Mouse (Mus musculus) forebrain, embryonic 15.5 days (tissue): ENCODE results near the gene Clec12a. TPM values are rescaled to one million over a fixed set of nuclear protein-coding genes. Genes with fewer than 3 reads are reported as not detected.
"Not testable (repeated sequence)": the region's sequence is repeated elsewhere in the genome, so short reads cannot be mapped to it uniquely, and the experiment has no call there.

Experiments
- ATAC-seq: fragments of 200-750 bp; cut with Nextera tagmentation; replicated peaks from 2 replicates; pipeline ENCODE4 v1.8.0; 2017; ENCODE audit warnings: mild to moderate bottlenecking, moderate TSS enrichment, moderate library complexity
- H3K27ac ChIP-seq: fragments of 300-500 bp; sonication (generic); replicated peaks from 2 replicates; pipeline ENCODE4 v1.5.1; 2015; ENCODE audit warnings: mild to moderate bottlenecking, inconsistent platforms
- H3K27me3 ChIP-seq: fragments of 300-500 bp; sonication (generic); 2 replicates; pipeline ENCODE4 v1.6.1; 2015; ENCODE audit warnings: inconsistent platforms
- H3K36me3 ChIP-seq: fragments of 300-500 bp; sonication (generic); 2 replicates; pipeline ENCODE4 v1.6.1; 2015; ENCODE audit warnings: mild to moderate bottlenecking, inconsistent platforms
- H3K4me1 ChIP-seq: fragments of 300-500 bp; sonication (generic); 2 replicates; pipeline ENCODE4 v1.6.1; 2015; ENCODE audit warnings: inconsistent platforms
- H3K4me2 ChIP-seq: fragments of 300-500 bp; sonication (generic); replicated peaks from 2 replicates; pipeline ENCODE4 v1.6.1; 2015; ENCODE audit warnings: mild to moderate bottlenecking, inconsistent platforms
- H3K4me3 ChIP-seq: fragments of 300-500 bp; sonication (generic); 2 replicates; pipeline ENCODE4 v1.5.1; 2015; ENCODE audit warnings: mild to moderate bottlenecking, inconsistent platforms
- H3K9ac ChIP-seq: fragments of 300-500 bp; sonication (generic); replicated peaks from 2 replicates; pipeline ENCODE4 v1.6.1; 2015; ENCODE audit warnings: mild to moderate bottlenecking, inconsistent platforms
- H3K9me3 ChIP-seq: fragments of 300-500 bp; sonication (generic); 2 replicates; pipeline ENCODE4 v1.6.1; 2016; ENCODE audit warnings: inconsistent platforms
- WGBS: fragments of 180-500 bp; shearing (Covaris S2); methylation state at CpG from one replicate; pipeline ENCODE4 v1.1.7; 2015; ENCODE audit warnings: mixed read lengths; 5-methylcytosine and 5-hydroxymethylcytosine counted together
- polyA plus RNA-seq: library from polyadenylated mRNA; unstranded; fragments of >200 nt; fragmentation: Nextera tagmentation; extraction: Ambion mirVana; gene quantifications from 2 replicates; pipeline ENCODE4 v1.2.1, GENCODE M21; 2015

Gene Clec12a
- 0.11 and 0.13 TPM in 2 replicates for polyA plus RNA-seq

DNA sequence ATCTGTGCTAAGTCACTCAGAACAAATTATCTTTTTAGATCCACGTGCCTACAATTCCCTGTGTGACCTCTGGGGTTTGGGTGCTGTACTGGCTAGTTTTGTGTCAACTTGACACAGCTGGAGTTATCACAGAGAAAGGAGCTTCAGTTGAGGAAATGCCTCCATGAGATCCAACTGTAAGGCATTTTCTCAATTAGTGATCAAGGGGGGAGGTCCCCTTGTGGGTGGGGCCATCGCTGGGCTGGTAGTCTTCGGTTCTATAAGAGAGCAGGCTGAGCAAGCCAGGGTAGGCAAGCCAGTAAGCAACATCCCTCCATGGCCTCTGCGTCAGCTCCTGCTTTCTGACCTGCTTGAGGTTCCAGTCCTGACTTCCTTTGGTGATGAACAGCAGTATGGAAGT, at the start of gene Clec12a:
Gene Clec12a, plus strand, starts transcription at position 301 of the 400 bp plus-strand sequence.
- H3K4me2 ChIP-seq, H3K27me3 ChIP-seq, H3K9me3 ChIP-seq, H3K36me3 ChIP-seq, H3K9ac ChIP-seq, ATAC-seq, H3K27ac ChIP-seq, H3K4me3 ChIP-seq, H3K4me1 ChIP-seq: not testable (repeated sequence)
- 82% methylated on average over 4 of the region's 4 CpGs for WGBS

DNA sequence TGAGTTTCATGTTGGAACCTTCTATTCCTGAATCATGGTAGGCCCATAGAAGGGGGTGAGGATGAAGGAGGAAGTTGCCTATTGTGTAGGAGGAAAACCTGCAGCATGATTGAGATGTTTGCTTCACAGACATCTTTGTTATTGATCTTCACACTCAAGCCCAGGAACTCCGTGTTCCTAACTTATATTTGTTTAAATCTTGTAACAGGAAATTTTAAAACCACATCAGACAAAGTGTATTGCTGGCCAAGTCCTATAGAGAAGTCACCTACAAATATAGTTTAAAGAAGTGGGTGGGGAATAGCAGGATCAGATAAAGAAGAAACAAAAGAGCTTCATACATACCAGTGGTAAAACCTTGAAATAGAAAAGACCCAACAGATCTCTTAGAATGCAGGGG, 38.3 kb upstream of the Clec12a start:
- no peaks in the 10 kb centered on the region for H3K4me1 ChIP-seq
- ATAC-seq, result no peak
- H3K27ac ChIP-seq, result no peak overlapping the region
- no peak overlapping the region for H3K9ac ChIP-seq
- H3K36me3 ChIP-seq, result no peaks in the 10 kb centered on the region
- no peaks in the 10 kb centered on the region for H3K27me3 ChIP-seq
- no peaks in the 10 kb centered on the region for H3K9me3 ChIP-seq
- no peak overlapping the region for H3K4me3 ChIP-seq
- no peak overlapping the region for H3K4me2 ChIP-seq
- WGBS, result 69% methylated on average over 1 of the region's 1 CpGs

DNA sequence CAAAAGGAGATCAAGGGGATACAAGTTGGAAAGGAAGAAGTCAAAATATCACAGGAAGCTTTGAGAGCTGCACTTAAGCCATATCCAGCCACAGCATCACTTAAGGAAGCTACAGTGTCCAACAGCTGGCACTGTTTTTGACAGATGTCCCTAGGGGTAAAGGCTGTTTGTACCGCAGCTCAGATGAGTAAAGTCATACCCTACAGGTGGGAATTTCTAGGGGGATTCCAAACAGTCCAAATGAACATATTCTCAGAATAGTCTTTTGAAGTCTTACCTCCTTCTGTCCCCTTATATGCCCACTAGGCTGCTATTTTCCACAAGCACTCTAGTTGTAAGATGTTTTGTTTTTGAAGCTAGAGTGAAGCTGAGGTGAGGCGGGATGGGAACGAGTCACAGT, 30.0 kb upstream of the Clec12a start:
- H3K36me3 ChIP-seq, result no peaks in the 10 kb centered on the region
- H3K27me3 ChIP-seq, result no peaks in the 10 kb centered on the region
- no peak overlapping the region for H3K4me2 ChIP-seq
- H3K4me1 ChIP-seq, result no peaks in the 10 kb centered on the region
- H3K4me3 ChIP-seq, result no peak overlapping the region
- WGBS, result 84% methylated on average over 3 of the region's 3 CpGs
- no peak overlapping the region for H3K9ac ChIP-seq
- no peaks in the 10 kb centered on the region for H3K9me3 ChIP-seq
- no peak for ATAC-seq
- no peak overlapping the region for H3K27ac ChIP-seq

- Histone ChIP-seq H3K27ac (no peak overlapping the region), H3K4me1 (no peaks in the 10 kb centered on the region), H3K9me3 (no peaks in the 10 kb centered on the region), H3K36me3 (no peaks in the 10 kb centered on the region), H3K27me3 (no peaks in the 10 kb centered on the region), H3K4me2 (no peak overlapping the region), H3K9ac (no peak overlapping the region), H3K4me3 (no peak overlapping the region)
- ATAC-seq, result no peak
- 90% methylated on average over 3 of the region's 3 CpGs for WGBS
Measured at GRCm38 (mm10) chr6:129314655-129315168, 27.8 kb upstream of the Clec12a start.

DNA sequence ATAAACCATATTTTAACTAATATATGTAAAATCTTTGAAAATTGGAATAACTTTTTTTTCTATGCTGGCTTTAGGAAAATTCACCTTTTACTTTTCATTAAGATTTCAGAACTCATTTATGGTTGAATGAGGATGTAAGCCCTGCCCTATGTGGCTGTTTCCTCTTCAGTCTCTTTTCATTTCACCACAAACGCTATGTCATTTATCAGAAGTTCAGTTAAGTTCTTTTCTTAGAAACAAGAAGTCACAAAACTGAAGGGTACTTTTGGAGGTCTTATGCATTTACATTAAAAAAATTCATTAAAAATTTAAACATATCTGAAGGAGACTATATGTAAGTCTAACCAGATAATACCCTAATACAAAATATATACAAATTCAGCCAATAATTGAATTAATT, 26.8 kb upstream of the Clec12a start:
- Histone ChIP-seq H3K4me2 (no peak overlapping the region), H3K4me3 (no peak overlapping the region), H3K36me3 (no peaks in the 10 kb centered on the region), H3K9ac (no peak overlapping the region), H3K4me1 (no peaks in the 10 kb centered on the region), H3K9me3 (no peaks in the 10 kb centered on the region), H3K27ac (no peak overlapping the region), H3K27me3 (no peaks in the 10 kb centered on the region)
- ATAC-seq, result no peak
- WGBS, result 92% methylated on average over 1 of the region's 1 CpGs

GRCm38 (mm10) chr6:129316463-129316862, 26.0 kb upstream of the Clec12a start:
- Histone ChIP-seq H3K9ac (no peak overlapping the region), H3K27ac (no peak overlapping the region), H3K4me1 (no peaks in the 10 kb centered on the region), H3K9me3 (no peaks in the 10 kb centered on the region), H3K4me2 (no peak overlapping the region), H3K36me3 (no peaks in the 10 kb centered on the region), H3K27me3 (no peaks in the 10 kb centered on the region), H3K4me3 (no peak overlapping the region)
- no peak for ATAC-seq
- 87% methylated on average over 2 of the region's 2 CpGs for WGBS

GRCm38 (mm10) chr6:129318395-129318794, 24.1 kb upstream of the Clec12a start:
- WGBS, result 65% methylated on average over 1 of the region's 1 CpGs
- H3K4me2 ChIP-seq, result no peak overlapping the region
- no peak overlapping the region for H3K9ac ChIP-seq
- H3K4me1 ChIP-seq, result no peaks in the 10 kb centered on the region
- no peak overlapping the region for H3K4me3 ChIP-seq
- H3K36me3 ChIP-seq, result no peaks in the 10 kb centered on the region
- no peak for ATAC-seq
- H3K27me3 ChIP-seq, result no peaks in the 10 kb centered on the region
- H3K9me3 ChIP-seq, result no peaks in the 10 kb centered on the region
- H3K27ac ChIP-seq, result no peak overlapping the region

- H3K27ac ChIP-seq, result no peak overlapping the region
- no peaks in the 10 kb centered on the region for H3K27me3 ChIP-seq
- ATAC-seq, result no peak
- H3K4me3 ChIP-seq, result no peak overlapping the region
- no peak overlapping the region for H3K9ac ChIP-seq
- WGBS, result 77% methylated on average over 4 of the region's 4 CpGs
- H3K4me2 ChIP-seq, result no peak overlapping the region
- no peaks in the 10 kb centered on the region for H3K36me3 ChIP-seq
- H3K4me1 ChIP-seq, result no peaks in the 10 kb centered on the region
- no peaks in the 10 kb centered on the region for H3K9me3 ChIP-seq
Measured at GRCm38 (mm10) chr6:129319331-129319730, 23.2 kb upstream of the Clec12a start.

DNA sequence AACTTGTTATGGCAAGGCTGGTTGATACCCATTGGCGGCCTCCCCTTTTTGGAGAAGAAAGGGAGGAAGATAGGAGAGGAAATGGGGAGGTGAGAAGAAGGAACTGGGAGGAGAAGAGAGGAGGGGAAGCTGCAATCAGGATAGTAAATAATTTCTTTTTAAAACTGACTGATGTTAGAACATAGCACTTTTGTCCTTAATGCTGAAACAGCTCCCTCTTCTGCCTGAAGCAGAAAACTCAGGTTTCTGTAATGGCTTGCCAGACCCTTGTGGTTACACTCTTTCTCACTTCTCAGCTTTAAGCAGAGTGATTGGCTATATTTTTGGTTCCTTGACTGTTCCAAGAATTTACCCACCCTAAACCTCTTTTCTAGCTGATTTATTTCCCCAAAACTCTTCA, 16.5 kb upstream of the Clec12a start:
- WGBS, result 67% methylated on average over 1 of the region's 1 CpGs
- no peak for ATAC-seq

DNA sequence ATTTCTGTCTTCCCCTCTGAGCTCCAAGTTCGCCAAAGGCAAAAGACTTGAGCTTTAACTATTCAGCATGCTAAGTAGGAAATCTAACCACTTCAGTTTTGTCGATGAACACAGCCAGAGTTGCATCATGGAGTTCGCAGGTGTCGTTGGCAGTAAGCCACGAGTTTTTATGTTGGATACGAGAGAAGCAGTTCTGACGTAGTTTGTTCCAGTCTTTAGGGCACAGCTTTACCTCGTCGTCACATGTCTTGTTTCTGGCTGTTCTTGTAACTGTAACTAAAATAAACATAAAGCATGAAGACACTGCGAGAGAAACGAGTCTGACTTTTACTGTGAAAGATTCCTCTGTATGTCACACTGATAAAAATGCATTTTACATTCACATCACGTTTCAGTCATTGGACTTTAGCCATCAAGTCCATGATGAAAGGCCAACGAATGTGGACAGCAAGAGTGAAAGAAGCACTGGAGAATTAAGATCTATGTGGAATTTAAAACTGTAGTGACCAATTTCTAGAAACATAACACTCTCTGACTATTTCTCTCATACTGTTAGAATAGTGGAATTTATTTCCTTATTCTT, 15.8 kb upstream of the Clec12a start:
- no peak overlapping the region for H3K27ac ChIP-seq
- no peak overlapping the region for H3K9ac ChIP-seq
- no peaks in the 10 kb centered on the region for H3K4me1 ChIP-seq
- 64% methylated on average over 13 of the region's 13 CpGs for WGBS
- H3K4me3 ChIP-seq, result no peak overlapping the region
- no peaks in the 10 kb centered on the region for H3K36me3 ChIP-seq
- no peak overlapping the region for H3K4me2 ChIP-seq
- no peaks in the 10 kb centered on the region for H3K9me3 ChIP-seq
- ATAC-seq, result no peak
- no peaks in the 10 kb centered on the region for H3K27me3 ChIP-seq

More for the DNA sequence above, 16.5 kb upstream of the Clec12a start:
- H3K4me2 ChIP-seq, result no peak overlapping the region
- H3K4me3 ChIP-seq, result no peak overlapping the region
- H3K9ac ChIP-seq, result no peak overlapping the region
- H3K9me3 ChIP-seq, result no peaks in the 10 kb centered on the region
- no peak overlapping the region for H3K27ac ChIP-seq
- H3K36me3 ChIP-seq, result no peaks in the 10 kb centered on the region
- no peaks in the 10 kb centered on the region for H3K4me1 ChIP-seq
- no peaks in the 10 kb centered on the region for H3K27me3 ChIP-seq

GRCm38 (mm10) chr6:129331610-129332009, 10.9 kb upstream of the Clec12a start, which contains the start of gene 4922502D21Rik:
TSS of gene 4922502D21Rik (minus strand) at chr6:129331796.
- H3K9me3 ChIP-seq, result no peaks in the 10 kb centered on the region
- no peaks in the 10 kb centered on the region for H3K36me3 ChIP-seq
- H3K4me2 ChIP-seq, result no peak within 1 kb of the TSS
- H3K4me1 ChIP-seq, result no peaks in the 10 kb centered on the region
- H3K27me3 ChIP-seq, result no peaks in the 10 kb centered on the region
- no peak within 1 kb of the TSS for H3K27ac ChIP-seq
- H3K9ac ChIP-seq, result no peak within 1 kb of the TSS
- 56% methylated on average over 11 of the region's 11 CpGs for WGBS
- no peak for ATAC-seq
- H3K4me3 ChIP-seq, result no peak within 1 kb of the TSS

GRCm38 (mm10) chr6:129333674-129334078, 8.8 kb upstream of the Clec12a start:
- 28% methylated on average over 11 of the region's 11 CpGs for WGBS

DNA sequence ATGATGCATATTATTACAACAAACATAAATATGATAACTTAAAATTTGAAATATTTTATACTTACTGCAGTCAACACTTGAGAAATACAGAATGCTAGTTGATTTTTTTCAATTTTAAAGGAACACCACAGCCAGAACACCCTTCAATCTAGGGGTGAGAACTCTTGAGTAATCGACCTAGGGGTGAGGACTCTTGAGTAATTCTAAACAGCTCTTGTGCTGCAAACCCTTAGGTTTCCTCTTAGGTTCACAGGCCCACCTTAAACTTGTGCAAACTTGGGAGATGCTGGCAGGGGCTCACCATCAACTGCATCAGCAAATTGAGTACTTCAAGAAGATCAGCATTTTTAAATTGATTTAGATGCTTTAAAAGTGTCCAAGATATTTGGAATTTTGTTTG, 4.7 kb upstream of the Clec12a start:
- 73% methylated on average over 1 of the region's 1 CpGs for WGBS
- no peak overlapping the region for H3K9ac ChIP-seq
- no peak overlapping the region for H3K4me2 ChIP-seq
- no peaks in the 10 kb centered on the region for H3K36me3 ChIP-seq
- ATAC-seq, result no peak
- no peaks in the 10 kb centered on the region for H3K27me3 ChIP-seq
- H3K4me3 ChIP-seq, result no peak overlapping the region
- no peak overlapping the region for H3K27ac ChIP-seq
- H3K9me3 ChIP-seq, result no peaks in the 10 kb centered on the region
- H3K4me1 ChIP-seq, result no peaks in the 10 kb centered on the region

More at GRCm38 (mm10) chr6:129333674-129334078, 8.8 kb upstream of the Clec12a start:
- no peak overlapping the region for H3K4me3 ChIP-seq
- no peaks in the 10 kb centered on the region for H3K27me3 ChIP-seq
- H3K27ac ChIP-seq, result no peak overlapping the region
- no peaks in the 10 kb centered on the region for H3K36me3 ChIP-seq
- H3K4me2 ChIP-seq, result peak overlapping the region; percentile 27
- no peaks in the 10 kb centered on the region for H3K9me3 ChIP-seq
- H3K4me1 ChIP-seq, result no peaks in the 10 kb centered on the region
- peak; percentile 93 for ATAC-seq
- H3K9ac ChIP-seq, result no peak overlapping the region
